Mouse (Mus musculus) hindbrain, embryonic 16.5 days (tissue): ENCODE results near the gene Nags. TPM values are rescaled to one million over a fixed set of nuclear protein-coding genes. Genes with fewer than 3 reads are reported as not detected.

Experiments
- ATAC-seq: fragments of 200-750 bp; cut with Nextera tagmentation; 2 replicates; pipeline ENCODE4 v1.8.0; 2017; ENCODE audit warnings: moderate TSS enrichment, moderate library complexity
- H3K27ac ChIP-seq: fragments of 300-500 bp; sonication (generic); 2 replicates; pipeline ENCODE4 v1.5.1; 2014; ENCODE audit warnings: low read depth, mild to moderate bottlenecking, control low read depth, low read length, moderate library complexity
- H3K27me3 ChIP-seq: fragments of 300-500 bp; sonication (generic); replicated peaks from 2 replicates; pipeline ENCODE4 v1.6.1; 2014; ENCODE audit warnings: low read length; ENCODE audit not compliant: control insufficient read depth, insufficient read depth
- H3K36me3 ChIP-seq: fragments of 300-500 bp; sonication (generic); 2 replicates; pipeline ENCODE4 v1.6.1; 2014; ENCODE audit warnings: mild to moderate bottlenecking, low read length, moderate library complexity, mixed read lengths; ENCODE audit not compliant: control insufficient read depth, insufficient read depth
- H3K4me1 ChIP-seq: fragments of 300-500 bp; sonication (generic); 2 replicates; pipeline ENCODE4 v1.6.1; 2014; ENCODE audit warnings: low read depth, low read length; ENCODE audit not compliant: control insufficient read depth, insufficient read depth
- H3K4me2 ChIP-seq: fragments of 300-500 bp; sonication (generic); 2 replicates; pipeline ENCODE4 v1.6.1; 2014; ENCODE audit warnings: mild to moderate bottlenecking, low read length, control low read depth, moderate library complexity
- H3K4me3 ChIP-seq: fragments of 300-500 bp; sonication (generic); 2 replicates; pipeline ENCODE4 v1.5.1; 2014; ENCODE audit warnings: mild to moderate bottlenecking, low read length, control low read depth, moderate library complexity
- H3K9ac ChIP-seq: fragments of 300-500 bp; sonication (generic); 2 replicates; pipeline ENCODE4 v1.6.1; 2014; ENCODE audit warnings: low read depth, mild to moderate bottlenecking, control low read depth, low read length, moderate library complexity
- H3K9me3 ChIP-seq: fragments of 300-500 bp; sonication (generic); 2 replicates; pipeline ENCODE4 v1.6.1; 2014; ENCODE audit warnings: mild to moderate bottlenecking, low read length, moderate library complexity; ENCODE audit not compliant: control insufficient read depth
- WGBS: fragments of 180-500 bp; shearing (Covaris S2); extraction: QIAGEN DNeasy Blood & Tissue Kit; methylation state at CpG from one replicate; pipeline ENCODE4 v1.1.7; 2014; 5-methylcytosine and 5-hydroxymethylcytosine counted together
- polyA plus RNA-seq: library from polyadenylated mRNA; unstranded; fragments of >200 nt; fragmentation: Nextera tagmentation; extraction: Ambion mirVana; gene quantifications from 2 replicates; pipeline ENCODE4 v1.2.1, GENCODE M21; 2015

Gene Nags
- 0.09 TPM in 1 of 2 replicates, not detected in the other for polyA plus RNA-seq

GRCm38 (mm10) chr11:102145471-102146001 is at the start of gene Nags:
Gene Nags (plus strand): TSS chr11:102145513.
- Histone ChIP-seq H3K4me1 (peaks cover 8% of the 10 kb centered on the region), H3K27ac (no peak within 1 kb of the TSS), H3K27me3 (peaks cover 56% of the 10 kb centered on the region), H3K4me2 (peak within 1 kb of the TSS; percentile 31), H3K9me3 (no peaks in the 10 kb centered on the region), H3K36me3 (no peaks in the 10 kb centered on the region), H3K9ac (no peak within 1 kb of the TSS), H3K4me3 (peak within 1 kb of the TSS; percentile 15; the same call in 1 of the 2 replicates)
- 1% methylated on average over 50 of the region's 50 CpGs for WGBS
- ATAC-seq = no peak

GRCm38 (mm10) chr11:102095676-102096075 is 49.6 kb upstream of the Nags start:
- no peak overlapping the region for H3K4me3 ChIP-seq
- no peaks in the 10 kb centered on the region for H3K36me3 ChIP-seq
- no peak for ATAC-seq
- H3K9me3 ChIP-seq = no peaks in the 10 kb centered on the region
- 68% methylated on average over 3 of the region's 3 CpGs for whole genome bisulfite sequencing
- no peaks in the 10 kb centered on the region; the same call in 1 of the 2 replicates for H3K27me3 ChIP-seq
- no peak overlapping the region for H3K9ac ChIP-seq
- peaks cover 2% of the 10 kb centered on the region for H3K4me1 ChIP-seq
- no peak overlapping the region for H3K27ac ChIP-seq
- no peak overlapping the region for H3K4me2 ChIP-seq

GRCm38 (mm10) chr11:102096446-102096845 is 48.9 kb upstream of the Nags start:
- Histone ChIP-seq H3K4me1 (peaks cover 2% of the 10 kb centered on the region), H3K9ac (peak overlapping the region; percentile 51; the same call in 1 of the 2 replicates), H3K27me3 (no peaks in the 10 kb centered on the region; the same call in 1 of the 2 replicates), H3K9me3 (no peaks in the 10 kb centered on the region), H3K4me3 (no peak overlapping the region), H3K36me3 (no peaks in the 10 kb centered on the region), H3K27ac (no peak overlapping the region), H3K4me2 (peak overlapping the region; percentile 55)
- WGBS = 73% methylated on average over 5 of the region's 5 CpGs
- ATAC-seq = no peak

GRCm38 (mm10) chr11:102096887-102097391 is 48.4 kb upstream of the Nags start:
- Histone ChIP-seq H3K4me3 (peak overlapping the region; percentile 34), H3K4me2 (peak overlapping the region; percentile 55), H3K27ac (no peak overlapping the region), H3K9me3 (no peaks in the 10 kb centered on the region), H3K36me3 (no peaks in the 10 kb centered on the region), H3K9ac (peak overlapping the region; percentile 51; the same call in 1 of the 2 replicates), H3K27me3 (no peaks in the 10 kb centered on the region; the same call in 1 of the 2 replicates), H3K4me1 (peaks cover 2% of the 10 kb centered on the region)
- peak; percentile 93 for ATAC-seq
- WGBS = 7% methylated on average over 16 of the region's 18 CpGs

- peaks cover 21% of the 10 kb centered on the region for H3K27me3 ChIP-seq
- no peak within 1 kb of the TSS for H3K9ac ChIP-seq
- 75% methylated on average over 4 of the region's 4 CpGs for WGBS
Measured at GRCm38 (mm10) chr11:102101219-102101618, 44.1 kb upstream of the Nags start, which contains the start of gene Ppy. Gene Ppy (minus strand): TSS chr11:102101319.

GRCm38 (mm10) chr11:102102485-102103258 is 42.6 kb upstream of the Nags start:
- H3K27ac ChIP-seq = no peak overlapping the region
- ATAC-seq = no peak
- H3K4me2 ChIP-seq = no peak overlapping the region
- H3K4me1 ChIP-seq = peaks cover 3% of the 10 kb centered on the region
- no peaks in the 10 kb centered on the region for H3K36me3 ChIP-seq
- no peaks in the 10 kb centered on the region for H3K9me3 ChIP-seq
- H3K9ac ChIP-seq = no peak overlapping the region
- H3K4me3 ChIP-seq = no peak overlapping the region
- peaks cover 33% of the 10 kb centered on the region for H3K27me3 ChIP-seq
- 20% methylated on average over 17 of the region's 17 CpGs for WGBS

More at GRCm38 (mm10) chr11:102101219-102101618, 44.1 kb upstream of the Nags start, which contains the start of gene Ppy:
- Histone ChIP-seq H3K36me3 (no peaks in the 10 kb centered on the region), H3K4me3 (no peak within 1 kb of the TSS), H3K4me2 (no peak within 1 kb of the TSS), H3K27ac (no peak within 1 kb of the TSS), H3K9me3 (no peaks in the 10 kb centered on the region), H3K4me1 (peaks cover 2% of the 10 kb centered on the region)
- ATAC-seq = no peak

GRCm38 (mm10) chr11:102106911-102107310 is 38.4 kb upstream of the Nags start:
- Histone ChIP-seq H3K4me2 (peak overlapping the region; percentile 12; the same call in 1 of the 2 replicates), H3K27me3 (peaks cover 49% of the 10 kb centered on the region), H3K9ac (no peak overlapping the region), H3K36me3 (no peaks in the 10 kb centered on the region), H3K4me3 (no peak overlapping the region), H3K27ac (no peak overlapping the region), H3K9me3 (no peaks in the 10 kb centered on the region), H3K4me1 (peaks cover 3% of the 10 kb centered on the region)
- ATAC-seq = no peak
- WGBS = 2% methylated on average over 19 of the region's 21 CpGs

GRCm38 (mm10) chr11:102107732-102108131 is 37.6 kb upstream of the Nags start, which contains the start of gene Pyy:
Gene Pyy (minus strand): TSS chr11:102107832.
- H3K27ac ChIP-seq = no peak within 1 kb of the TSS
- WGBS = 12% methylated on average over 9 of the region's 9 CpGs
- H3K36me3 ChIP-seq = no peaks in the 10 kb centered on the region
- H3K4me1 ChIP-seq = peaks cover 3% of the 10 kb centered on the region
- no peak for ATAC-seq
- H3K4me3 ChIP-seq = no peak within 1 kb of the TSS
- no peak within 1 kb of the TSS for H3K9ac ChIP-seq
- H3K27me3 ChIP-seq = peaks cover 49% of the 10 kb centered on the region
- peak within 1 kb of the TSS; percentile 12; the same call in 1 of the 2 replicates for H3K4me2 ChIP-seq
- no peaks in the 10 kb centered on the region for H3K9me3 ChIP-seq

- no peak for ATAC-seq
- 86% methylated on average over 5 of the region's 5 CpGs for WGBS
- H3K9ac ChIP-seq = no peak overlapping the region
- H3K36me3 ChIP-seq = no peaks in the 10 kb centered on the region
- H3K4me3 ChIP-seq = no peak overlapping the region
- no peaks in the 10 kb centered on the region for H3K9me3 ChIP-seq
- H3K27ac ChIP-seq = no peak overlapping the region
- H3K27me3 ChIP-seq = peaks cover 28% of the 10 kb centered on the region
- H3K4me1 ChIP-seq = peaks cover 3% of the 10 kb centered on the region
- H3K4me2 ChIP-seq = no peak overlapping the region
Measured at GRCm38 (mm10) chr11:102111576-102111975, 33.7 kb upstream of the Nags start.
